Mouse (Mus musculus) myocyte (in vitro differentiated cells): ENCODE measurements around the gene Epc2. TPM values are rescaled to one million over a fixed set of nuclear protein-coding genes. Genes with fewer than 3 reads are reported as not detected.
"Not testable (repeated sequence)": the region's sequence is repeated elsewhere in the genome, so short reads cannot be mapped to it uniquely, and the experiment has no call there.

Experiments used
- H3K27me3 ChIP-seq: one replicate; pipeline ENCODE4 v1.6.1; 2011; ENCODE audit not compliant: control insufficient read depth, insufficient read depth, insufficient read length
- H3K36me3 ChIP-seq: one replicate; pipeline ENCODE4 v1.6.1; 2011; ENCODE audit not compliant: control insufficient read depth, insufficient read depth
- H3K4me2 ChIP-seq: one replicate; pipeline ENCODE4 v1.6.1; 2011; ENCODE audit warnings: low read depth, control low read depth
- H3K4me3 ChIP-seq: one replicate; pipeline ENCODE4 v1.5.1; 2011; ENCODE audit warnings: mild to moderate bottlenecking, control low read depth, moderate library complexity
- H3K79me2 ChIP-seq: one replicate; pipeline ENCODE4 v1.6.1; 2011; ENCODE audit not compliant: control insufficient read depth, insufficient read depth
- H3ac ChIP-seq: one replicate; pipeline ENCODE4 v1.6.1; 2011; ENCODE audit not compliant: control insufficient read depth, insufficient read length
- CEBPB ChIP-seq: IDR thresholded peaks from 2 replicates; pipeline ENCODE4 v1.6.1; 2011; ENCODE audit warnings: mild to moderate bottlenecking, moderate library complexity; ENCODE audit not compliant: poor library complexity, insufficient read depth, severe bottlenecking
- E2F4 ChIP-seq: IDR thresholded peaks from one replicate; pipeline ENCODE4 v1.6.1; 2011; ENCODE audit warnings: mild to moderate bottlenecking, control low read depth, moderate library complexity; ENCODE audit not compliant: insufficient read depth
- MAX ChIP-seq: IDR thresholded peaks from one replicate; pipeline ENCODE4 v1.6.1; 2011; ENCODE audit warnings: low read depth, mild to moderate bottlenecking, control low read depth
- MYOD1 ChIP-seq, 3 experiments: IDR thresholded peaks; one replicate each; pipeline ENCODE4 v1.6.1; 2011; ENCODE audit warnings: control low read depth in 2 of 3, low read depth in 2 of 3, mild to moderate bottlenecking in 2 of 3, moderate library complexity in 1 of 3; ENCODE audit not compliant: insufficient read length in 2 of 3, control insufficient read depth in 1 of 3
- MYOG ChIP-seq, 3 experiments: IDR thresholded peaks; one replicate each; pipeline ENCODE4 v1.6.1; 2011; ENCODE audit warnings: control low read depth in 2 of 3, low read depth in 2 of 3, mild to moderate bottlenecking in 2 of 3; ENCODE audit not compliant: insufficient read length in 2 of 3, control insufficient read depth in 1 of 3, insufficient read depth in 1 of 3
- POLR2A ChIP-seq: IDR thresholded peaks from one replicate; pipeline ENCODE4 v1.6.1; 2011; ENCODE audit warnings: low read depth, mild to moderate bottlenecking, control low read depth, moderate library complexity; ENCODE audit not compliant: insufficient read length
- POLR2AphosphoS2 ChIP-seq: IDR thresholded peaks from one replicate; pipeline ENCODE4 v1.6.1; 2011; ENCODE audit warnings: low read depth, control low read depth; ENCODE audit not compliant: insufficient read length
- REST ChIP-seq: IDR thresholded peaks from one replicate; pipeline ENCODE4 v1.6.1; 2011; ENCODE audit warnings: mild to moderate bottlenecking, control low read depth, moderate library complexity; ENCODE audit not compliant: insufficient read depth, insufficient read length
- SRF ChIP-seq: IDR thresholded peaks from one replicate; pipeline ENCODE4 v1.6.1; 2011; ENCODE audit warnings: low read depth; ENCODE audit not compliant: control insufficient read depth, insufficient read length
- TCF12 ChIP-seq: IDR thresholded peaks from one replicate; pipeline ENCODE4 v1.6.1; 2011; ENCODE audit warnings: mild to moderate bottlenecking, control low read depth; ENCODE audit not compliant: poor library complexity, insufficient read depth, severe bottlenecking
- TCF3 ChIP-seq: IDR thresholded peaks from one replicate; pipeline ENCODE4 v1.6.1; 2011; ENCODE audit warnings: low read depth, control low read depth; ENCODE audit not compliant: insufficient read length
- USF1 ChIP-seq: IDR thresholded peaks from one replicate; pipeline ENCODE4 v1.6.1; 2011; ENCODE audit warnings: low read depth, mild to moderate bottlenecking, control low read depth, moderate library complexity
- polyA plus RNA-seq: library from polyadenylated mRNA; unstranded; fragments of >200 nt; fragmentation: generic; extraction: Trizol; gene quantifications from one replicate; pipeline ENCODE4 v1.2.1, GENCODE M21; 2012; ENCODE audit warnings: missing spikeins

The Epc2 gene
- polyA plus RNA-seq, 1 experiment, result 4.5 TPM

DNA sequence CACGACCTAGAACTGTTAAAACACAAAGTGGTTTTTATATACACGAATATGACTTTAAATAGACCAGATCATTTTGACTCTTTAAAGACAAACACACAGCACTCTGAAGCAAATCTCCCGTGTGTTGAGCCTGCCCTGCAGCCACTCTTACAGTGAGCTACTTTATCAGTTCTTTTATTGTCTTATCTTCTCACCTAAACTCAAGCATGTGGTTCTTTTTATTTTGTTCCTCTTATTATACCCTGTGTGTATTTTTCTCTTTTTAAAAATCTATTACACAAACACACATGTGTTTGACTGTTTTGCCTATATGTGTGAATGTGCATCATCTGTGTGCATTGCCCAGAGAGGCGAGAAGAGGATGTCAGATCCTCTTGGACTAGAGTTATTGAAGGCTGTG lies 50.1 kb downstream of the Epc2 start:
- peaks cover 99% of the 10 kb centered on the region for H3K79me2 ChIP-seq
- no peaks in the 10 kb centered on the region for H3K27me3 ChIP-seq
- no peak overlapping the region for H3K4me3 ChIP-seq
- H3K36me3 ChIP-seq, result no peaks in the 10 kb centered on the region
- no peak overlapping the region for H3K4me2 ChIP-seq
- no peak for TF ChIP-seq TCF3
- no peak for TF ChIP-seq MYOD1 (IDR thresholded peaks at IDR 0.05; ENCODE audit: control insufficient read depth in 1 of 3, insufficient read length in 2 of 3, low read depth in 2 of 3)
- no peak for TF ChIP-seq TCF12
- TF ChIP-seq USF1, result no peak
- TF ChIP-seq MYOG (IDR thresholded peaks at IDR 0.05; ENCODE audit: control insufficient read depth in 1 of 3, insufficient read depth in 1 of 3, insufficient read length in 2 of 3, low read depth in 2 of 3), result no peak
- TF ChIP-seq POLR2A, result no peak
- no peak for TF ChIP-seq E2F4
- TF ChIP-seq CEBPB, result no peak
- no peak for TF ChIP-seq POLR2AphosphoS2
- no peak for TF ChIP-seq MAX
- no peak for TF ChIP-seq REST
- TF ChIP-seq SRF, result no peak
- no peak overlapping the region for H3ac ChIP-seq

DNA sequence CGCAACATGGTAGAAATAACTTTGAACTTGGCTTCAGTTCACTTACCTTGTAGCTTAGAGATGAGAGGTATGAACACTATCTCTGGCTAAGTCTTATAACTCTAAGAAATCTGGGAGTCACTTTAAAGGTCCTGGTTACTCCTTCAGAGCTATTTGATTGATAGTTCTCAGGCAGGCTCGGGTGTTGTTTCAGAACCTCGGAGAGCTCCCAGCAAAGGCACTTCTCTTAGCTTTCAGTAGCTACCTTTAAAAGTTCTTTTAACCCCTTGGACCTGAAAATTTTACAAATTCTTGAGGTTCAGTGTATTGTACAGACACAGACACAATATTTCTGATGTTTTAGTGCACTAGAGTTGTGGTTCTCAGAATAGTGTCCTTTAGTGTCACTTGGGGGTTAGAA lies 52.3 kb downstream of the Epc2 start:
- Histone ChIP-seq H3ac (no peak overlapping the region), H3K36me3 (no peaks in the 10 kb centered on the region), H3K4me2 (no peak overlapping the region), H3K4me3 (no peak overlapping the region), H3K27me3 (no peaks in the 10 kb centered on the region), H3K79me2 (peaks cover 99% of the 10 kb centered on the region)
- TF ChIP-seq REST (peak; percentile 31), POLR2A (no peak)

DNA sequence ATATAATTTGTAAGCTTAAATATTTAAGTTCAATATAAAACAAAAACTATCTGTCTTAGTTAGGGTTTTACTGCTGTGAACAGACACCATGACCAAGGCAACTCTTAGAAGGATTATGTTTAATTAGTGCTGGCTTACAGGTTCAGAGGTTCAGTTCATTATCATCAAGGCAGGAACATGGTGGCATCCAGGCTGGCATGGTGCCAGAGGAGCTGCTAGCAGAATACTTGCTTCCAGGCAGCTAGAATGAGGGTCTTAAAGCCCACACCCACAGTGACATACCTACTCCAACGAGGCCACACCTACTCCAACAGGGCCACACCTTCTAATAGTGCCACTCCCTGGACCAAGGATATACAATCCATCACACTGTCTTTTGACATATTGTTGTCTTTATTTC lies 53.9 kb downstream of the Epc2 start:
- H3K79me2 ChIP-seq, result peaks cover 100% of the 10 kb centered on the region
- H3ac ChIP-seq, H3K27me3 ChIP-seq, H3K4me2 ChIP-seq, H3K4me3 ChIP-seq, H3K36me3 ChIP-seq: not testable (repeated sequence)

DNA sequence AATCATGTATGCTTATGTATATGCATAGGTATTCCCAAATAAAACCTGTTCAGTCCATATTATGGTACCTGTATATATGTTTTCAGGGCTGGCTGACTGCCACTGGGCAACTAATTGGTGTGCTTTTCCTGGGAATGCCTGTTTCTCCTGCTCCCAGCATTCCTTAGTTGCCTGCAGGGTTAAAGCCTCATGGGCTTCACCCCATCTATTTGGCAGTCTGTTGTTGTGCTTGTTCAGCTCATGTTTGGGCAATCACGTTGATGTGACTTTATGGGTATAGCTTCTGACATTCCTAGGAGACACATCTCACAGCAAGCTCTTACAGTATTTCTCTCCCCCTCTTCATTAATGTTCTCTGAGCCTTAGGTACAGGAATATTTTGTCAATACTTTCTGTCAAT lies 59.5 kb downstream of the Epc2 start:
- TF ChIP-seq REST (no peak), POLR2A (no peak), MYOD1 (IDR thresholded peaks at IDR 0.05; ENCODE audit: control insufficient read depth in 1 of 3, insufficient read length in 2 of 3, low read depth in 2 of 3) (no peak), SRF (no peak)
- Histone ChIP-seq H3K36me3 (no peaks in the 10 kb centered on the region), H3K4me3 (no peak overlapping the region), H3K4me2 (no peak overlapping the region), H3ac (no peak overlapping the region), H3K79me2 (peaks cover 55% of the 10 kb centered on the region), H3K27me3 (no peaks in the 10 kb centered on the region)

DNA sequence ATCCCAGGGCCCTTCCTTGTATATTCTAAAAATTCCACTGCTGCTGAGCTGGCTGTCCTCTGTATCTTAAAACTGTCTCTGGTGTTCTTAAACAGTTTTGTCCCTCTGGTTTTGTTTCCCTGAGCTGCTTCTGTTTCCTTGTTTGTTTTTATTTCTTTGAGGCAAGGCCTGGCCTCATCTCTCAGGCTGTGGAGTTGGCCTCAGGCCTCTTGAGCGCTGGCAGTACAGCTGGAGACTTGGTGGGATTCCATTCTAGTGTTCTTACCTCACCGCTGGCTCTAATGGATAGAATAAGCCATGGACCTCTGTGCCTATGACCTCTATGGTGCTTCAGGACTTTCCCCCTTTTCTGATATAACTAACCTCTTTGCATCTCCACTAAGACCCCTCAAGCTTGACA lies 64.7 kb downstream of the Epc2 start:
- no peak for TF ChIP-seq REST
- no peak for TF ChIP-seq MAX
- TF ChIP-seq MYOG (IDR thresholded peaks at IDR 0.05; ENCODE audit: control insufficient read depth in 1 of 3, insufficient read depth in 1 of 3, insufficient read length in 2 of 3, low read depth in 2 of 3), result no peak
- no peak for TF ChIP-seq TCF3
- no peak for TF ChIP-seq CEBPB
- no peak for TF ChIP-seq USF1
- TF ChIP-seq POLR2A, result no peak
- no peak for TF ChIP-seq SRF
- no peak for TF ChIP-seq E2F4
- TF ChIP-seq POLR2AphosphoS2, result no peak
- TF ChIP-seq TCF12, result no peak
- no peak for TF ChIP-seq MYOD1 (IDR thresholded peaks at IDR 0.05; ENCODE audit: control insufficient read depth in 1 of 3, insufficient read length in 2 of 3, low read depth in 2 of 3)
- Histone ChIP-seq H3K36me3 (no peaks in the 10 kb centered on the region), H3K4me2 (no peak overlapping the region), H3ac (no peak overlapping the region), H3K27me3 (no peaks in the 10 kb centered on the region), H3K79me2 (peaks cover 26% of the 10 kb centered on the region), H3K4me3 (no peak overlapping the region)

DNA sequence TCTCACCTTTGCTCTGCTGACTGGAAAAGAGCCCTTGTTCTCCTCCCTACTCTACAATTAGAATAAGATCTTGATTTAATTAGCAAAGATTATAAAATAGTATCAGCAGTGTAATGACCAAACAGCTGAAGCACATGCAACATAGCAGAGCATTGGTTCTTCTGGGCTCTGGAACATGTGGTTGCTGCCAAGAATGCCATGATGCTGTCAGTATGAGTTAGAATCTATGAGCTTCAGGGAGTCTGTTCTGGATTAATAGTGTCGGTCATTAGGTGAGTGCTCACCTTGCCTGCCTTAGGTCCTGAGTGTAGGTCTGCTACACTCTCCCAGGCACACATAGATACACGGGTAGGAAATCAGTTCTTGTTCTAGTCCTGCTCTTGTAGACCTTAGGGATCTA lies 69.1 kb downstream of the Epc2 start:
- no peak overlapping the region for H3K4me2 ChIP-seq
- peaks cover 24% of the 10 kb centered on the region for H3K79me2 ChIP-seq
- no peaks in the 10 kb centered on the region for H3K27me3 ChIP-seq
- H3K4me3 ChIP-seq, result no peak overlapping the region
- H3ac ChIP-seq, result no peak overlapping the region
- H3K36me3 ChIP-seq, result peaks cover 17% of the 10 kb centered on the region
- TF ChIP-seq TCF3, result no peak
- TF ChIP-seq E2F4, result no peak
- no peak for TF ChIP-seq MYOG (IDR thresholded peaks at IDR 0.05; ENCODE audit: control insufficient read depth in 1 of 3, insufficient read depth in 1 of 3, insufficient read length in 2 of 3, low read depth in 2 of 3)
- no peak for TF ChIP-seq MYOD1 (IDR thresholded peaks at IDR 0.05; ENCODE audit: control insufficient read depth in 1 of 3, insufficient read length in 2 of 3, low read depth in 2 of 3)
- no peak for TF ChIP-seq REST
- no peak for TF ChIP-seq POLR2AphosphoS2
- no peak for TF ChIP-seq CEBPB
- TF ChIP-seq MAX, result no peak
- TF ChIP-seq SRF, result no peak
- no peak for TF ChIP-seq USF1
